Mouse (Mus musculus) liver, adult 2 months (tissue): ENCODE measurements around the gene C2cd2. TPM values are rescaled to one million over a fixed set of nuclear protein-coding genes. Genes with fewer than 3 reads are reported as not detected.
A peak's percentile ranks its signal among the peaks of the same experiment; 100 is the strongest.

ENCODE experiments used
- DNase-seq: peaks from one replicate; pipeline ENCODE4 v3.0.0-alpha.2; 2011; ENCODE audit warnings: low read depth, low spot score; ENCODE audit errors: extremely low read depth
- H3K27ac ChIP-seq: fragments of 200-500 bp; replicated peaks from 2 replicates; pipeline ENCODE4 v1.5.1; 2012; ENCODE audit warnings: low read depth, mild to moderate bottlenecking, control low read depth, inconsistent platforms, low read length; ENCODE audit not compliant: insufficient read depth
- H3K27me3 ChIP-seq: fragments of 200-500 bp; 2 replicates; pipeline ENCODE4 v1.6.1; 2012; ENCODE audit warnings: mild to moderate bottlenecking, moderate library complexity, low read length, inconsistent platforms; ENCODE audit not compliant: control insufficient read depth, insufficient read depth
- H3K36me3 ChIP-seq: fragments of 200-500 bp; 2 replicates; pipeline ENCODE4 v1.6.1; 2012; ENCODE audit warnings: low read length, inconsistent platforms; ENCODE audit not compliant: control insufficient read depth, insufficient read depth
- H3K4me1 ChIP-seq: fragments of 200-500 bp; 2 replicates; pipeline ENCODE4 v1.6.1; 2011; ENCODE audit warnings: low read length; ENCODE audit not compliant: control insufficient read depth, insufficient read depth
- H3K4me3 ChIP-seq: fragments of 200-500 bp; 2 replicates; pipeline ENCODE4 v1.5.1; 2011; ENCODE audit warnings: low read depth, mild to moderate bottlenecking, control low read depth, low read length, moderate library complexity; ENCODE audit not compliant: insufficient read depth
- H3K79me2 ChIP-seq: fragments of 200-500 bp; 2 replicates; pipeline ENCODE4 v1.6.1; 2012; ENCODE audit warnings: inconsistent platforms, mild to moderate bottlenecking, low read length, moderate library complexity; ENCODE audit not compliant: control insufficient read depth, insufficient read depth
- H3K9ac ChIP-seq: fragments of 200-500 bp; 2 replicates; pipeline ENCODE4 v1.6.1; 2012; ENCODE audit warnings: low read depth, mild to moderate bottlenecking, control low read depth, inconsistent platforms, low read length
- CTCF ChIP-seq: fragments of 200-500 bp; IDR thresholded peaks from 2 replicates; pipeline ENCODE4 v1.5.1; 2011; ENCODE audit warnings: low read depth, low read length, control low read depth
- POLR2A ChIP-seq: fragments of 200-500 bp; IDR thresholded peaks from 2 replicates; pipeline ENCODE4 v1.6.1; 2011; ENCODE audit warnings: low read length, control low read depth; ENCODE audit not compliant: insufficient read depth; ENCODE audit errors: extremely low read depth
- whole genome bisulfite sequencing: fragments of 180-500 bp; shearing (Covaris S2); methylation state at CpG from one replicate; pipeline ENCODE4 v1.1.7; 2018; 5-methylcytosine and 5-hydroxymethylcytosine counted together
- polyA plus RNA-seq: library from polyadenylated mRNA; depleted of rRNA; stranded (reverse); fragments of >200 nt; gene quantifications from 2 replicates; pipeline ENCODE4 v1.2.3, GENCODE M21; 2012
- total RNA-seq: library from RNA; depleted of rRNA; stranded (reverse); fragments of >200 nt; gene quantifications from 2 replicates; pipeline ENCODE4 v1.2.3, GENCODE M21; 2014

The C2cd2 gene
- total and polyA plus RNA-seq, 2 experiments, result 56.7 to 173 TPM

DNA sequence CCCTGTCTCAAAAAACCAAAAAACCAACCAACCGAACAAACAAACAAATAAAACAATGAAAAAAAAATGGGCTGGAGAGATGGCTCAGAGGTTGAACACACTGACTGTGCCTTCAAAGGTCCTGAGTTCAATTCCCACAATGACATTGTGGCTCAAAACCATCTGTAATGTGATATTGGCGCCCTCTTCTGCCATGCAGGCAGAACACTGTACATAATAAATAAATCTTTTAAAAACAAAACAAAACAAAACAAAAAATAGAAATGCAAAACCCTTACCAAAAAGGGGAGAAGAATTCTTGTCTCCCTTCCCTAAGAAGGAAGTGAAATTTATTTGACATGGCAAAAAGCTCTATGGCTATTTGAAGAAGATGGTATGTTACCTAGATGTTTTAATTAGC, 29.1 kb upstream of the C2cd2 start:
- Histone ChIP-seq H3K4me3 (no peak overlapping the region), H3K79me2 (no peaks in the 10 kb centered on the region), H3K27me3 (no peaks in the 10 kb centered on the region), H3K27ac (no peak overlapping the region), H3K9ac (no peak overlapping the region), H3K36me3 (no peaks in the 10 kb centered on the region), H3K4me1 (peaks cover 5% of the 10 kb centered on the region)
- TF ChIP-seq CTCF (no peak), POLR2A (no peak)
- WGBS, result 86% methylated on average over 2 of the region's 2 CpGs
- DNase-seq, result peak; percentile 23

DNA sequence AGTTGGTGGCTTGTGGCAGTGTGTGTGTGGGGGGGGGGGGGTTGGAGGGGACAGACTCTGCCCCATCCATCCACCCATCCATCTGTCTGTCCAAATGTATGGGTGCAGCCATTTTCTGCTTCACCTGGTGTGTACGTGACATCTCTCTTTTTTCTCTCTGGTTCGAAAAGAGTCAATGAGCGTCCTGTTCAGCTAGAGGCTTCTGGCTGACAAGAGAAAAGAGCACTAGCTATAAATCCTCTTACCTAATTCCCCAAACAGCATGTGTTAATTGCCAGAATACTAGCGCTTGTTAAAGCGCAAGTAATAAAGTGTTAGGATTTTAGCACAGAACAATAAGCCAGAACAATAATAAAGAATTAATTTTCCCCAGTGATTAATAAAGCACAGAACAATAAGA, 22.2 kb upstream of the C2cd2 start:
- Histone ChIP-seq H3K36me3 (no peaks in the 10 kb centered on the region), H3K27me3 (no peaks in the 10 kb centered on the region), H3K9ac (no peak overlapping the region), H3K4me3 (no peak overlapping the region), H3K79me2 (no peaks in the 10 kb centered on the region), H3K27ac (no peak overlapping the region), H3K4me1 (no peaks in the 10 kb centered on the region)
- TF ChIP-seq POLR2A (no peak), CTCF (no peak)
- 91% methylated on average over 5 of the region's 5 CpGs for WGBS
- DNase-seq, result no peak

DNA sequence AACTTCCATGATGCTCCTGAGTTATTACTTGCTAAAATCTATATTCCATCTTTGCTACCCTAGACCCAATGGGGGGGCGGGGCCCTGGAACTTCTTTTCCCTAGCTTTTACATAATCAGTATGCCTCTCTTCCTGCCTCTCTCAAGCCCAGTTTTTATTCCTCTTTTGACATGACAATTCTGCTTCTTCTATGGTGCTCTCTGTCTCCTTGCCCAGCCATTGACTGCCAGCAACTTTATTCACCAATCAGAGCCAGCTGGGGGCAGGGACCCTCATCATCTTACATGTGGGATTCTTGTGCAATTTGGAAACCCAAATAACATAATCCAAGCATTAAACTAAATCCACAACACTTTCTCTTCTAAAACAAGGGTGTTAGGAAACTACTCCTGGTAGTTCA, 19.0 kb upstream of the C2cd2 start:
- Histone ChIP-seq H3K79me2 (no peaks in the 10 kb centered on the region), H3K4me3 (no peak overlapping the region), H3K27me3 (no peaks in the 10 kb centered on the region), H3K4me1 (no peaks in the 10 kb centered on the region), H3K27ac (no peak overlapping the region), H3K36me3 (no peaks in the 10 kb centered on the region), H3K9ac (no peak overlapping the region)
- TF ChIP-seq CTCF (no peak), POLR2A (no peak)
- no peak for DNase-seq
- 92% methylated on average over 1 of the region's 1 CpGs for WGBS

DNA sequence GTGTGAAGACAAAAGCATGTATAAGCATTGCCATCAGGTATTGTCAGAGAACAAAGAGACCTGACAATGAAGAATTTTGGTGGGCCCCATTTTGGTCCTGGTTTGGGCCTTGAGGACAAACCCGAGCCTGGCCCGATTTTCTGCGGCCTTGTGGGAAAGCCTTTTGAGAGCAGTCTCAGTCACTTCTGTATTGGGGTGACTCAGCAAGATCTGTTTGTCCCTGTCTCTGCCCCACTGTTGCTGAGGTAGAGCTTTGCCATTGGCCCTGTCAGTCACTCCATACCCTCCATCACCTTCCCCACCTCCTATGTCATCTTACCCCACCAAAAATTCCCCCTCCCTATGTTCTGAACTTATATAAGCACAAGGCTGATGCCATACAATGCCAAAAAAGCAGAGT, 15.3 kb upstream of the C2cd2 start:
- no peaks in the 10 kb centered on the region for H3K79me2 ChIP-seq
- H3K27ac ChIP-seq, result no peak overlapping the region
- no peak for DNase-seq
- H3K4me3 ChIP-seq, result no peak overlapping the region
- H3K4me1 ChIP-seq, result no peaks in the 10 kb centered on the region
- TF ChIP-seq POLR2A, result no peak
- H3K27me3 ChIP-seq, result no peaks in the 10 kb centered on the region
- no peak overlapping the region for H3K9ac ChIP-seq
- WGBS, result 97% methylated on average over 3 of the region's 3 CpGs
- no peaks in the 10 kb centered on the region for H3K36me3 ChIP-seq

DNA sequence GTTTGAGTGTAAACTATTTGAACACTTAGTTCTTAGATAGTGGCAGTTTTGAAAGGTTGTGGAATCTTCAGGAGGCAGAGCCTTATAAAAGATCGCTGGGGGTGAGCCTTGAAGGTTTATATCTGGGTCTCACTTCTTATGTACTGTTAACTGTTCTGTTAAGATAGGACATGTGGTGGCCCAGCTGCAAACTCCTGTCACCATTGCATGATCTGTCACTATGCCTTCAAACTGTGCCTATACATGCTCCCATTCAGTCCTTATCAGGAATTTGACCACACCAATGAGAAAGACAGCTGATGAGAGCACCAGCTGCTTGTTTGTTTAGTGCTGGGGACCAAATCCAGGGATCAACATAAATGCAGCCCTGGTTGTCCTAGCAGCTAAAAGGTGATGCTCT, 14.9 kb upstream of the C2cd2 start:
- no peak for DNase-seq

DNA sequence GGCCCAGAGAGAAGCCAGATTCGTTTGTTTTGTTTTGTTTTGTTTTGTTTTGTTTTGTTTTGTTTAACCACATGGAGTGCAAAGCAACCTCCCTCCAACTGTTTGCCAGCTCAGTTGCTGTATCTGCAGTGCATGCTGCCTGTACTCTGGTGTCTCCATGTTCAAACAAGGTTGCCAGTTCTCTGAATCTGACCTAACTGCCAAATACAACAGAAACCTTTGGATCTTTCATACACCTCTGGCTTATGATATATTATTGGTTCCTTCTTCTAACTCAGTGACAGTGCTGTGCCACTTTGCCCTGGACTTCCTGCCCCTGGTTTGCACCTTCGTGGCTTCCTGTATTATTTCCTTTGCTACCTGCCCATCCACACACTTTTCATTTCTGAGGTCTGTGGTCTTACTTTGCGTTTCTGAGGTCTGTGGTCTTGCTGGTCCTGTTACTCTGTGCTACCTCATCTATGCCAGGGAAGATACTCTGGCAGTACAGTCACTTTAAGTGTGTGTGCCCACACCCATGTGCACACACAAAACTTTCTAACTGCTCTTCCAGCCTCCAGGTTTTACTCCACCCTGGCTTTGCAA, 1.6 kb upstream of the C2cd2 start:
- no peaks in the 10 kb centered on the region for H3K36me3 ChIP-seq
- H3K27ac ChIP-seq, result no peak overlapping the region
- no peak overlapping the region for H3K9ac ChIP-seq
- no peaks in the 10 kb centered on the region for H3K27me3 ChIP-seq
- H3K4me3 ChIP-seq, result no peak overlapping the region
- TF ChIP-seq CTCF (no peak), POLR2A (no peak)
- H3K79me2 ChIP-seq, result peaks cover 12% of the 10 kb centered on the region
- H3K4me1 ChIP-seq, result peaks cover 10% of the 10 kb centered on the region; the same call in 1 of the 2 replicates
- DNase-seq, result peak; percentile 33
- 74% methylated on average over 3 of the region's 3 CpGs for WGBS

More for the DNA sequence above, 14.9 kb upstream of the C2cd2 start:
- Histone ChIP-seq H3K4me1 (no peaks in the 10 kb centered on the region), H3K36me3 (no peaks in the 10 kb centered on the region), H3K79me2 (no peaks in the 10 kb centered on the region), H3K4me3 (no peak overlapping the region), H3K27me3 (no peaks in the 10 kb centered on the region), H3K9ac (no peak overlapping the region), H3K27ac (no peak overlapping the region)
- WGBS, result 73% methylated on average over 1 of the region's 1 CpGs
- no peak for TF ChIP-seq CTCF
- TF ChIP-seq POLR2A, result no peak
